Mouse (Mus musculus) layer of hippocampus, postnatal 14 days (tissue): ENCODE data around the gene Myg1. TPM values are rescaled to one million over a fixed set of nuclear protein-coding genes. Genes with fewer than 3 reads are reported as not detected.

Source experiments
- DNase-seq, 2 experiments: peaks; one replicate each; pipeline ENCODE4 v3.0.0; 2021 to 2022; ENCODE audit warnings: low spot score in 2 of 2, mixed read lengths in 1 of 2
- total RNA-seq, 2 experiments: library from RNA; stranded (reverse); gene quantifications; 2 replicates each; pipeline ENCODE4 v1.2.3; 2021

Gene Myg1
- total RNA-seq, 2 experiments from 2014 or later, result 51.8 to 61.3 TPM

DNA sequence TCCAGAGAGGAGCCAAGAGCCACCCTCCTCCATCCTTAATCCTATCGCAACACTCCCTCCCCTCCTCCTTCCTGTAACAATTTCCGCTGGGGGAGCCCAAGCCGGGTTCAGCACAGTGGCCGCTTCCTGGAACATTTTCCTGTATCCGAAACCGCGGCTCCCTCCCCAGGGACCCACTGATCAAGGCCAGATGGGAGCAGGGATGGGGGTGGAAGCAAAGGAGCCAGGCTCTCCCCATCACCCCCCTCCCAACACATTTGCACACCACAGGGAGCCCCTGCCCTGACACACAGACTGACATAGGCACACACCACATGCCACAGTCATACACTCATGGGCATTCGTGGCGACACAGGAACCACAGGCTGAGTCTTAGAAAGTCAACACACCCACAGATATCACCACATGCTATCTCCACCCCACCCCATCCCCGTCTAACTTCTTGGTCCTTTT is 46.3 kb downstream of the Myg1 start:
- DNase-seq, result no peak

DNA sequence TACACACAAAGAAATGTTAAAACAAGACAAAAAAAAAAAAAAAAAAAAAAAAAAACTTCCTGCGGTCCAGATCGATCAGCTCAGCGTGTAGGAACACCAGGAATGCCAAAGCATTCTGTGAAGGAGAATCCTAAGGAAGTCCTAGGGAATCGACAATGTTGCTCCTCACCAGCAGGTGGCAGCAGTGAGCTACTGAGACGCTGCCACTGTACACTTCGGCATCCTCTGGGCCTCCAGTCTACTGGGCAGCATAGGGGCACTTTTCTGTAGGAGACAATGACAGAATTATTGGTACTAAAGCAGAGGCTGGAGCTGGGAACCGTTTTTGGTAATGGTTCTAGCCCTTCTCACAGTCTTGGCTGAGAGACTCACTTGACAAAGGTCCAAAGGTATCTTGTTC is 50.1 kb downstream of the Myg1 start:
- peak; percentile 72 to 86 for DNase-seq

DNA sequence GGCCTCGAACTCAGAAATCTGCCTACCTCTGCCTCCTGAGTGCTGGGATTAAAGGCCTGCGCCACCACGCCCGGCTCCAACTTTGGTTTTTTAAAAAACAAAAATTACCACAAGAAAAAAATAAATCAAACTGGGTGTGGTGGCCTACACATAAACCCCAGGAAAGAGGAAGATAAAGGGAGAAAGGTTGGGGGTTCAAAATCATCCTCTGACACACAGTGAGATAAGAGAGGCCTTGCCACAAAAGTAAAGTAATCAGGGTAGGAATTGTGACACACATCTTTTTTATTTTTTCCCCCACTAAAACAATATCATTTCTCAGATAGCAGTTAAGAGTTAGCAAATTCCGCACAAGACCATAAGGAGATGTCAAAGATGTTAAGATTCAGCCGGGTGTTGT is 52.2 kb downstream of the Myg1 start:
- DNase-seq, result no peak

DNA sequence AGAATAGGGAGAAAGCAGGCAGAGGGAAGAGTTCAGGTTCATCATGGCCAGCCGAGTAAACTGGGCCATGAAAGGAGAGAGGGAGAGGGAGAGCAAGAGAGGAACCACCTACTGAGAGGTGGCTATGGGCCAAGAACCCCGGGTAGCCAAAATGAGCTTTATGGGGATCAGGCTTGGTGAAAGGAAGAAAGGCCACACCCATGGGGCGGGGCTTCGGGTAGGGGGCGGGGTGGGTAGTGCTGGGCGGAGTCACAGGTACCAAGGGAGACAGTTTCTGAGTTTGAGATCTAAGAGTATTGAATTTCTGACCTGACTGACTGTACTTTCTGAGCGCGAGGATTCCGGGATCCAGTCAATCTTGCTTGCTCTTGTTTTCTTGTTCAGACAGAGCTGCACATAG is 55.1 kb downstream of the Myg1 start:
- no peak for DNase-seq

Other genes starting within 250 kb of the Myg1 start
- gene Tns2, start 231.3 kb upstream of the Myg1 start, total RNA-seq, result 10 to 100 TPM; 10.0 to 15.8 TPM
- 100 to 1,000 TPM; 163 to 164 TPM for gene Spryd3, start 195.5 kb upstream of the Myg1 start, total RNA-seq
- 1 to 10 TPM; 3.0 to 4.0 TPM for gene Igfbp6, start 187.3 kb upstream of the Myg1 start, total RNA-seq
- gene Soat2, start 181.2 kb upstream of the Myg1 start, total RNA-seq, result not detected
- gene Zfp740, start 128.5 kb upstream of the Myg1 start, total RNA-seq, result 10 to 100 TPM; 69.8 to 76.3 TPM
- 10 to 100 TPM; 40.5 to 42.4 TPM for gene Csad, start 127.0 kb upstream of the Myg1 start, total RNA-seq
- 1 to 10 TPM; 2.1 to 4.2 TPM for gene Itgb7, start 99.8 kb upstream of the Myg1 start, total RNA-seq
- gene Rarg, start 74.2 kb upstream of the Myg1 start, total RNA-seq, result 10 to 100 TPM in 1 of 2 experiments, 1 to 10 TPM in 1; 8.8 to 11.2 TPM
- not detected for gene Gm9918, start 61.1 kb upstream of the Myg1 start, total RNA-seq
- 10 to 100 TPM; 34.1 to 36.0 TPM for gene Mfsd5, start 52.3 kb upstream of the Myg1 start, total RNA-seq
- gene Espl1, start 35.4 kb upstream of the Myg1 start, total RNA-seq, result 1 to 10 TPM; 1.6 to 1.7 TPM
- 100 to 1,000 TPM; 317 to 334 TPM for gene Pfdn5, start 5.6 kb upstream of the Myg1 start, total RNA-seq
- gene Aaas, start 19.1 kb downstream of the Myg1 start, total RNA-seq, result 10 to 100 TPM; 25.5 to 27.7 TPM
- under 1 TPM; 0.69 to 0.90 TPM for gene Sp7, start 35.5 kb downstream of the Myg1 start, total RNA-seq
- 10 to 100 TPM; 22.9 to 28.3 TPM for gene Sp1, start 74.4 kb downstream of the Myg1 start, total RNA-seq
- under 1 TPM; 0.52 to 0.71 TPM for gene Amhr2, start 113.7 kb downstream of the Myg1 start, total RNA-seq
- 10 to 100 TPM; 23.1 to 25.0 TPM for gene Prr13, start 127.3 kb downstream of the Myg1 start, total RNA-seq
- 100 to 1,000 TPM; 438 to 462 TPM for gene Pcbp2, start 138.8 kb downstream of the Myg1 start, total RNA-seq
- not detected for gene Gm10337, start 172.0 kb downstream of the Myg1 start, total RNA-seq
- gene Map3k12, start 185.4 kb downstream of the Myg1 start, total RNA-seq, result 10 to 100 TPM; 81.9 to 89.4 TPM
- gene Tarbp2, start 186.5 kb downstream of the Myg1 start, total RNA-seq, result 10 to 100 TPM; 34.9 to 41.8 TPM
- 1 to 10 TPM; 4.8 to 6.1 TPM for gene Npff, start 193.2 kb downstream of the Myg1 start, total RNA-seq